Mouse (Mus musculus) limb, embryonic 14.5 days (tissue): ENCODE measurements at regions not wholly inside any gene's neighbourhood (a gene's known extent, or its start where the extent isn't known, plus 50 kb on each side); places are given as distances from the start of the nearest gene placed in this dataset.

Experiments used
- ATAC-seq: fragments of 200-750 bp; cut with Nextera tagmentation; 2 replicates; pipeline ENCODE4 v1.8.0; 2017; ENCODE audit warnings: low read depth, moderate number of reproducible peaks, moderate TSS enrichment; ENCODE audit not compliant: low FRiP score
- DNase-seq: peaks from one replicate; pipeline ENCODE4 v3.0.0-alpha.2; 2015; ENCODE audit warnings: low spot score
- H3K27ac ChIP-seq: fragments of 300-500 bp; sonication (generic); replicated peaks from 2 replicates; pipeline ENCODE4 v1.5.1; 2014; ENCODE audit warnings: low read depth, mild to moderate bottlenecking, low read length, moderate library complexity, mixed read lengths
- H3K27me3 ChIP-seq: fragments of 300-500 bp; sonication (generic); 2 replicates; pipeline ENCODE4 v1.6.1; 2014; ENCODE audit warnings: low read length, mixed read lengths; ENCODE audit not compliant: control insufficient read depth, insufficient read depth
- H3K36me3 ChIP-seq: fragments of 300-500 bp; sonication (generic); 2 replicates; pipeline ENCODE4 v1.6.1; 2014; ENCODE audit warnings: mild to moderate bottlenecking, low read length, moderate library complexity, mixed read lengths; ENCODE audit not compliant: control insufficient read depth, insufficient read depth
- H3K4me1 ChIP-seq: fragments of 300-500 bp; sonication (generic); 2 replicates; pipeline ENCODE4 v1.6.1; 2014; ENCODE audit warnings: antibody characterized with exemption, low read length, mixed read lengths; ENCODE audit not compliant: control insufficient read depth, insufficient read depth
- H3K4me2 ChIP-seq: fragments of 300-500 bp; sonication (generic); replicated peaks from 2 replicates; pipeline ENCODE4 v1.6.1; 2014; ENCODE audit warnings: low read depth, mild to moderate bottlenecking, low read length, moderate library complexity; ENCODE audit not compliant: severe bottlenecking
- H3K4me3 ChIP-seq: fragments of 300-500 bp; sonication (generic); replicated peaks from 2 replicates; pipeline ENCODE4 v1.5.1; 2014; ENCODE audit warnings: low read length
- H3K9ac ChIP-seq: fragments of 300-500 bp; sonication (generic); 2 replicates; pipeline ENCODE4 v1.6.1; 2014; ENCODE audit warnings: mild to moderate bottlenecking, low read depth, low read length, moderate library complexity; ENCODE audit not compliant: severe bottlenecking
- H3K9me3 ChIP-seq: fragments of 300-500 bp; sonication (generic); 2 replicates; pipeline ENCODE4 v1.6.1; 2016; ENCODE audit warnings: low read length; ENCODE audit not compliant: control insufficient read depth
- POLR2A ChIP-seq: fragments of 200-500 bp; IDR thresholded peaks from 2 replicates; pipeline ENCODE4 v1.8.0; 2012; ENCODE audit warnings: inconsistent platforms, mild to moderate bottlenecking, moderate library complexity, borderline replicate concordance; ENCODE audit not compliant: insufficient read depth, insufficient read length; ENCODE audit errors: extremely low read depth
- WGBS: fragments of 180-500 bp; shearing (Covaris S2); extraction: QIAGEN DNeasy Blood & Tissue Kit; methylation state at CpG from one replicate; pipeline ENCODE4 v1.1.7; 2014; 5-methylcytosine and 5-hydroxymethylcytosine counted together

- Histone ChIP-seq H3K4me3 (no peak overlapping the region), H3K4me1 (no peaks in the 10 kb centered on the region), H3K27me3 (no peaks in the 10 kb centered on the region), H3K36me3 (no peaks in the 10 kb centered on the region), H3K4me2 (no peak overlapping the region), H3K9me3 (no peaks in the 10 kb centered on the region), H3K27ac (no peak overlapping the region), H3K9ac (no peak overlapping the region)
- ATAC-seq: no peak
- no peak for TF ChIP-seq POLR2A
- no peak for DNase-seq
- whole genome bisulfite sequencing: 83% methylated on average over 3 of the region's 3 CpGs
Observed at GRCm38 (mm10) chr5:4597471-4597870, 160.4 kb downstream of the Fzd1 start.

- Histone ChIP-seq H3K4me3 (no peak overlapping the region), H3K9ac (no peak overlapping the region), H3K4me1 (no peaks in the 10 kb centered on the region), H3K4me2 (no peak overlapping the region), H3K36me3 (no peaks in the 10 kb centered on the region), H3K27ac (no peak overlapping the region), H3K9me3 (no peaks in the 10 kb centered on the region), H3K27me3 (no peaks in the 10 kb centered on the region)
- WGBS: 77% methylated on average over 2 of the region's 2 CpGs
- no peak for DNase-seq
- TF ChIP-seq POLR2A: no peak
- no peak for ATAC-seq
Observed at GRCm38 (mm10) chr5:4595010-4595409, 162.8 kb downstream of the Fzd1 start.

GRCm38 (mm10) chr5:4594562-4594961 lies 163.3 kb downstream of the Fzd1 start:
- H3K9me3 ChIP-seq: no peaks in the 10 kb centered on the region
- H3K27me3 ChIP-seq: no peaks in the 10 kb centered on the region
- H3K4me2 ChIP-seq: no peak overlapping the region
- H3K36me3 ChIP-seq: no peaks in the 10 kb centered on the region
- no peak overlapping the region for H3K9ac ChIP-seq
- no peak for ATAC-seq
- H3K27ac ChIP-seq: no peak overlapping the region
- 65% methylated on average over 2 of the region's 2 CpGs for WGBS
- DNase-seq: no peak
- no peak for TF ChIP-seq POLR2A
- no peaks in the 10 kb centered on the region for H3K4me1 ChIP-seq
- H3K4me3 ChIP-seq: no peak overlapping the region

- 68% methylated on average over 5 of the region's 5 CpGs for WGBS
- no peak overlapping the region for H3K4me2 ChIP-seq
- ATAC-seq (no peak), DNase-seq (no peak)
- no peaks in the 10 kb centered on the region for H3K27me3 ChIP-seq
- H3K9ac ChIP-seq: no peak overlapping the region
- H3K4me1 ChIP-seq: no peaks in the 10 kb centered on the region
- H3K4me3 ChIP-seq: no peak overlapping the region
- H3K27ac ChIP-seq: no peak overlapping the region
- no peaks in the 10 kb centered on the region for H3K36me3 ChIP-seq
- no peaks in the 10 kb centered on the region for H3K9me3 ChIP-seq
- no peak for TF ChIP-seq POLR2A
Observed at GRCm38 (mm10) chr5:4593638-4594381, 164.0 kb downstream of the Fzd1 start.

GRCm38 (mm10) chr5:4591721-4592120 lies 166.1 kb downstream of the Fzd1 start:
- 80% methylated on average over 1 of the region's 1 CpGs for WGBS
- no peak for TF ChIP-seq POLR2A

More at GRCm38 (mm10) chr5:4591721-4592120, 166.1 kb downstream of the Fzd1 start:
- H3K9ac ChIP-seq: no peak overlapping the region
- DNase-seq: no peak
- H3K4me2 ChIP-seq: no peak overlapping the region
- no peak for ATAC-seq
- H3K36me3 ChIP-seq: no peaks in the 10 kb centered on the region
- no peak overlapping the region for H3K4me3 ChIP-seq
- no peak overlapping the region for H3K27ac ChIP-seq
- H3K9me3 ChIP-seq: no peaks in the 10 kb centered on the region
- H3K4me1 ChIP-seq: no peaks in the 10 kb centered on the region
- no peaks in the 10 kb centered on the region for H3K27me3 ChIP-seq
